8 mouse cellular contexts compared by ENCODE assay signal in the genomic region with DNA sequence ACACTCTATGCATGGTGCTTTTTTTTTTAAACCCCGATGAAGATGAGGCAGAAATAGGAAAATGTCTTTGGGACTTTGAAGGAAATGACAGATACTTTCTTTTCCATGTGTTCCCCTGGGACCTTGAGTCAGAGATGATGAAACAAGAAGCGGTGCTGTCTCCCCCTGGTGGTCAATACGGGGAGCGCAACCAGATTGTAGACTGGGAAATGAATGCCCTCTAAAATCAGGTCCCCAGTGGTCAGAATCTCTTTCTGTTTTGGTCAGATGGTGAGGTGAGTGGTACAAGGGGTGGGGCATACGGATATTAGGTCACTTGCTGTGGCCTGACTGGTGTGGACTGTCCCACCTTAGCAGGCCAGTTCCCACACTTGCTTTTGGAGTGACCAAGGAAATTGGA. TPM values are rescaled to one million over a fixed set of nuclear protein-coding genes. Genes with fewer than 3 reads are reported as not detected.
A peak's percentile ranks its signal among the peaks of the same experiment; 100 is the strongest.
DNase-seq lines count a peak whose midpoint lies in the region; ATAC-seq and TF ChIP-seq lines count a peak whose summit lies in the region.

No protein-coding gene starts in this region.

- ATAC-seq in kidney, embryonic 16.5 days (ENCODE audit: low FRiP score, low TSS enrichment) = no peak

- no peaks in the 10 kb centered on the region for H3K9me3 ChIP-seq in kidney, embryonic 16.5 days (ENCODE audit: low read length)

- WGBS in kidney, embryonic 16.5 days = 8% methylated on average over 5 of the region's 5 CpGs

- no peak overlapping the region for H3K9ac ChIP-seq in kidney, embryonic 16.5 days (replicated peaks; ENCODE audit: low read length)

- peak; percentile 86 for DNase-seq in kidney, adult 18-20 months
- peak; percentile 86 for DNase-seq in adrenal gland, postnatal 10 days
- DNase-seq in embryo, embryonic 11 days = peak; percentile 79
- DNase-seq in heart, postnatal 14 days = peak; percentile 67 to 81
- DNase-seq in left cerebral cortex, postnatal 10 days (ENCODE audit: extremely low spot score in 1 of 2, low spot score in 2 of 2) = peak; percentile 73 to 77
- DNase-seq in testis, postnatal 10 days (ENCODE audit: low spot score) = peak; percentile 83

- H3K27ac ChIP-seq in kidney, embryonic 16.5 days (ENCODE audit: low read length) = no peak overlapping the region

- peaks cover 7% of the 10 kb centered on the region for H3K27me3 ChIP-seq in kidney, embryonic 16.5 days (ENCODE audit: insufficient read depth, low read length)
- peaks cover 38% of the 10 kb centered on the region for H3K27me3 ChIP-seq in myocyte (ENCODE audit: control insufficient read depth, insufficient read depth, insufficient read length)

- H3ac ChIP-seq in myocyte (ENCODE audit: control insufficient read depth, insufficient read length) = no peak overlapping the region

- H3K4me3 ChIP-seq in kidney, embryonic 16.5 days (ENCODE audit: low read length) = no peak overlapping the region
- H3K4me3 ChIP-seq in myocyte = no peak overlapping the region

- no peaks in the 10 kb centered on the region for H3K79me2 ChIP-seq in myocyte (ENCODE audit: control insufficient read depth, insufficient read depth)

- no peak overlapping the region for H3K4me2 ChIP-seq in kidney, embryonic 16.5 days (replicated peaks; ENCODE audit: low read depth, low read length)
- peak overlapping the region; percentile 25 for H3K4me2 ChIP-seq in myocyte (ENCODE audit: low read depth)

- TF ChIP-seq POLR2A in myocyte (IDR thresholded peaks at IDR 0.05; ENCODE audit: insufficient read length, low read depth) = no peak

- no peaks in the 10 kb centered on the region for H3K36me3 ChIP-seq in kidney, embryonic 16.5 days (ENCODE audit: insufficient read depth, low read length)
- no peaks in the 10 kb centered on the region for H3K36me3 ChIP-seq in myocyte (ENCODE audit: control insufficient read depth, insufficient read depth)

- peaks cover 20% of the 10 kb centered on the region for H3K4me1 ChIP-seq in kidney, embryonic 16.5 days (ENCODE audit: insufficient read depth, low read length)

- intact Hi-C loops in heart, postnatal 14 days (cut with DNase I) = no loop called here
- intact Hi-C loops in left cerebral cortex, postnatal 10 days (cut with DNase I) = no loop called here

TF ChIP-seq in myocyte, 11 proteins besides CTCF, POLR2A, EP300 and RAD21:
- TF ChIP-seq MYOG (IDR thresholded peaks at IDR 0.05; ENCODE audit: control insufficient read depth in 1 of 3, insufficient read depth in 1 of 3, insufficient read length in 2 of 3, low read depth in 2 of 3) (no peak), CEBPB (IDR thresholded peaks at IDR 0.05; ENCODE audit: insufficient read depth, poor library complexity, severe bottlenecking) (peak; percentile 75)

RNA-seq across cellular contexts. Expression of a gene that starts 9.4 kb away (rescaled TPM):
- polyA plus RNA-seq in kidney, embryonic 16.5 days (2015; fragmentation: Nextera tagmentation; extraction: Ambion mirVana) = 37.0 and 39.0 TPM in 2 replicates
- 10 to 100 TPM; 44.4 to 52.4 TPM for total RNA-seq in adrenal gland, postnatal 10 days (2021)
- total RNA-seq in heart, postnatal 14 days (2021) = 10 to 100 TPM; 25.9 to 30.2 TPM
- 10 to 100 TPM; 15.6 to 18.6 TPM for total RNA-seq in left cerebral cortex, postnatal 10 days (2021)
- polyA plus RNA-seq in myocyte (2012; fragmentation: generic; extraction: Trizol) = 5.9 TPM

RNA-seq across cellular contexts. Expression of a gene that starts 28.8 kb away (rescaled TPM):
- polyA plus RNA-seq in kidney, embryonic 16.5 days (2015; fragmentation: Nextera tagmentation; extraction: Ambion mirVana) = 0.22 and 0.40 TPM in 2 replicates
- under 1 TPM; 0.48 to 0.58 TPM for total RNA-seq in adrenal gland, postnatal 10 days (2021)
- under 1 TPM in 1 of 2 experiments, not detected in 1; 0.12 TPM for total RNA-seq in heart, postnatal 14 days (2021)
- under 1 TPM; 0.39 to 0.49 TPM for total RNA-seq in left cerebral cortex, postnatal 10 days (2021)
- not detected for polyA plus RNA-seq in myocyte (2012; fragmentation: generic; extraction: Trizol)
